Mouse (Mus musculus): ENCODE measurements around the gene Col5a3.

- TF ChIP-seq CTCF (IDR thresholded peaks at IDR 0.05; ENCODE audit: control insufficient read depth, insufficient read depth, insufficient replicate concordance, low read depth, low read length) (no peak), POLR2A (IDR thresholded peaks at IDR 0.05; ENCODE audit: control insufficient read depth, low read depth, low read length) (no peak)
Measured at GRCm38 (mm10) chr9:20729451-20729850, 85.4 kb downstream of the Col5a3 start.
